Mouse (Mus musculus) left cerebral cortex, postnatal 36 days (tissue): ENCODE data around the gene Ptprj. TPM values are rescaled to one million over a fixed set of nuclear protein-coding genes. Genes with fewer than 3 reads are reported as not detected.

Source experiments
- DNase-seq, 2 experiments: peaks; one replicate each; pipeline ENCODE4 v3.0.0; 2021 to 2022; ENCODE audit warnings: low spot score in 2 of 2, mixed read lengths in 1 of 2
- intact Hi-C: fragments of 180-260 bp; cut with DNase I; formaldehyde crosslinking; loops from one replicate; pipeline ENCODE4 v1.15.1; 2025
- total RNA-seq, 2 experiments: library from RNA; stranded (reverse); gene quantifications; 2 replicates each; pipeline ENCODE4 v1.2.3; 2021

Ptprj gene
- total RNA-seq, 2 experiments from 2014 or later: 112 to 118 TPM

- no peak for DNase-seq
- intact Hi-C loops: no loop called here
These were observed 84.3 kb downstream of the Ptprj start for GRCm38 (mm10) chr2:90496012-90496679.

GRCm38 (mm10) chr2:90490279-90491046, 90.0 kb downstream of the Ptprj start:
- DNase-seq: no peak
- intact Hi-C loops: no loop called here

GRCm38 (mm10) chr2:90489839-90490238, 90.6 kb downstream of the Ptprj start:
- no peak for DNase-seq
- intact Hi-C loops: no loop called here

GRCm38 (mm10) chr2:90488690-90489590, 91.5 kb downstream of the Ptprj start:
- intact Hi-C loops: no loop called here
- DNase-seq: no peak

GRCm38 (mm10) chr2:90487471-90488238, 92.8 kb downstream of the Ptprj start:
- intact Hi-C loops: no loop called here
- DNase-seq: no peak

GRCm38 (mm10) chr2:90486226-90486755, 94.2 kb downstream of the Ptprj start:
- intact Hi-C loops: no loop called here
- no peak for DNase-seq

GRCm38 (mm10) chr2:90481505-90481904, 98.9 kb downstream of the Ptprj start:
- peak in 1 of 2 experiments; percentile 44 for DNase-seq
- intact Hi-C loops: no loop called here

- no peak for DNase-seq
- intact Hi-C loops: no loop called here
These were observed 99.6 kb downstream of the Ptprj start for GRCm38 (mm10) chr2:90480747-90481308.

GRCm38 (mm10) chr2:90478531-90478930, 101.9 kb downstream of the Ptprj start:
- DNase-seq: no peak
- intact Hi-C loops: no loop called here

GRCm38 (mm10) chr2:90477617-90478016, 102.8 kb downstream of the Ptprj start:
- no peak for DNase-seq
- intact Hi-C loops: no loop called here

- intact Hi-C loops: no loop called here
- no peak for DNase-seq
These were observed 103.7 kb downstream of the Ptprj start for GRCm38 (mm10) chr2:90476792-90477191.

GRCm38 (mm10) chr2:90476319-90476718, 104.1 kb downstream of the Ptprj start:
- intact Hi-C loops: no loop called here

GRCm38 (mm10) chr2:90474593-90475405, 105.6 kb downstream of the Ptprj start:
- intact Hi-C loops: loop anchor here (2.0 kb wide), 3 partner anchors 106 to 204 kb away; partner anchors contain the start of gene Ptprj
- DNase-seq: peak; percentile 76 to 83

More at GRCm38 (mm10) chr2:90476319-90476718, 104.1 kb downstream of the Ptprj start:
- DNase-seq: no peak

- no peak for DNase-seq
- intact Hi-C loops: no loop called here
These were observed 107.7 kb downstream of the Ptprj start for GRCm38 (mm10) chr2:90472701-90473100.

- DNase-seq: no peak
These were observed 110.3 kb downstream of the Ptprj start for GRCm38 (mm10) chr2:90470122-90470521.

GRCm38 (mm10) chr2:90466480-90466879, 114.0 kb downstream of the Ptprj start:
- no peak for DNase-seq
- intact Hi-C loops: no loop called here

More at GRCm38 (mm10) chr2:90470122-90470521, 110.3 kb downstream of the Ptprj start:
- intact Hi-C loops: no loop called here

- DNase-seq: no peak
- intact Hi-C loops: no loop called here
These were observed 116.7 kb downstream of the Ptprj start for GRCm38 (mm10) chr2:90463735-90464134.

GRCm38 (mm10) chr2:90462252-90462651, 118.2 kb downstream of the Ptprj start:
- no peak for DNase-seq
- intact Hi-C loops: no loop called here
